Comparison of ENCODE assay signal across 24 mouse cellular contexts in the genomic region with DNA sequence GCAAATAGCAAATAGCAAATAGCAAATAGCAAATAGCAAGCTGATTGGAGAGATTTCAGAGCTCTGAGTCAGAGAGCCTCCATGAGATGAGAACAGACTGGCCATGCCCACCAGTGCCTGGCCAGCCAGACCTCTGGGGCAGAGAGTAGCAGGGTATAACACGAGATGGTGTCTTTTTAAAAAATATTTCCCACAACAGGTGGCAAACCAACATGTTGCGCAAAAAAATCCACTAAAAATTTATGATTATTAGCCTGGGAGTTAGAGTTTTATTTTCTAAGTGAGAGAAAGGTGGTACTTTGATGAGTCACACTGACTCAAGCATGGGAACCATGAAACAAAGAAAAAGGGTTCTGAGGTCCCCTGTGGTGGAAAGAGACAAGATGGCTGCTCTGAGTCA.
"Had no signal": no experiment of that assay in that cellular context is flagged by ENCODE, and none has a peak within 500 bp of the region (broad histone marks: within the 10 kb centered on the region; RNA-seq: fewer than 3 reads in every experiment).

No protein-coding gene starts in this region.

- H3K27me3 ChIP-seq: heart, embryonic 13.5 days; heart, embryonic 15.5 days; hindbrain, embryonic 13.5 days; hindbrain, embryonic 15.5 days; limb, embryonic 12.5 days; liver, embryonic 12.5 days had no signal

- H3K4me3 ChIP-seq: heart, adult 2 months; heart, embryonic 13.5 days; heart, embryonic 15.5 days; hindbrain, embryonic 13.5 days; hindbrain, embryonic 15.5 days; layer of hippocampus, adult 2 months; left cerebral cortex, adult 2 months; limb, embryonic 10.5 days; limb, embryonic 12.5 days; liver, embryonic 12.5 days had no signal

- H3K9ac ChIP-seq: heart, embryonic 13.5 days; heart, embryonic 15.5 days; hindbrain, embryonic 13.5 days; hindbrain, embryonic 15.5 days; limb, embryonic 12.5 days; liver, embryonic 12.5 days had no signal

- H3K9me3 ChIP-seq: heart, embryonic 15.5 days; hindbrain, embryonic 13.5 days; hindbrain, embryonic 15.5 days; limb, embryonic 10.5 days; limb, embryonic 12.5 days; liver, embryonic 12.5 days had no signal

- H3K4me1 ChIP-seq: heart, embryonic 13.5 days; heart, embryonic 15.5 days; hindbrain, embryonic 13.5 days; hindbrain, embryonic 15.5 days; limb, embryonic 10.5 days; limb, embryonic 12.5 days; liver, embryonic 12.5 days had no signal

- H3K27ac ChIP-seq: heart, adult 2 months; heart, embryonic 13.5 days; heart, embryonic 15.5 days; hindbrain, embryonic 13.5 days; hindbrain, embryonic 15.5 days; hindbrain, postnatal 0 days; layer of hippocampus, adult 2 months; left cerebral cortex, adult 2 months; limb, embryonic 10.5 days; limb, embryonic 12.5 days; liver, embryonic 12.5 days had no signal

- DNase-seq: gastrocnemius, postnatal 14 days; gastrocnemius, postnatal 36 days; heart, adult 11 months; heart, adult 2 months; heart, postnatal 14 days; heart, postnatal 36 days; kidney, adult 11 months; kidney, adult 8-10 months; kidney, postnatal 10 days; kidney, postnatal 25 days; kidney, postnatal 4 days; liver had no signal

- H3K36me3 ChIP-seq: heart, embryonic 13.5 days; heart, embryonic 15.5 days; hindbrain, embryonic 13.5 days; hindbrain, embryonic 15.5 days; limb, embryonic 10.5 days; limb, embryonic 12.5 days; liver, embryonic 12.5 days had no signal

- H3K4me2 ChIP-seq: heart, embryonic 11.5 days; heart, embryonic 13.5 days; heart, embryonic 15.5 days; hindbrain, embryonic 13.5 days; hindbrain, embryonic 15.5 days; limb, embryonic 12.5 days; liver, embryonic 12.5 days had no signal

- ATAC-seq: hindbrain, postnatal 0 days; intestine, embryonic 16.5 days; liver, embryonic 12.5 days had no signal
